Mouse (Mus musculus): ENCODE results near the gene Gm20604. TPM values are rescaled to one million over a fixed set of nuclear protein-coding genes. Genes with fewer than 3 reads are reported as not detected.

Gene Gm20604
- polyA plus RNA-seq, 1 experiment from 2014 or later = 47.9 TPM

- WGBS = 2% methylated on average over 4 of the region's 4 CpGs
Observed at GRCm38 (mm10) chr12:102703111-102703412, 55.4 kb downstream of the Gm20604 start.

GRCm38 (mm10) chr12:102702356-102703110 is 55.9 kb downstream of the Gm20604 start:
- Histone ChIP-seq H3K4me1 (peaks cover 59% of the 10 kb centered on the region), H3K4me2 (peak overlapping the region; percentile 75), H3K36me3 (replicated peaks) (no peaks in the 10 kb centered on the region), H3K27ac (peak overlapping the region; percentile 64), H3K27me3 (replicated peaks) (no peaks in the 10 kb centered on the region), H3K9me3 (no peaks in the 10 kb centered on the region), H3K9ac (peak overlapping the region; percentile 27; the same call in 1 of the 2 replicates), H3K4me3 (peak overlapping the region; percentile 79)
- ATAC-seq (replicated peaks) = no peak
- 3% methylated on average over 15 of the region's 15 CpGs for WGBS

More at GRCm38 (mm10) chr12:102703111-102703412, 55.4 kb downstream of the Gm20604 start:
- H3K27me3 ChIP-seq (replicated peaks) = no peaks in the 10 kb centered on the region
- no peaks in the 10 kb centered on the region for H3K36me3 ChIP-seq (replicated peaks)
- H3K9ac ChIP-seq = peak overlapping the region; percentile 27; the same call in 1 of the 2 replicates
- ATAC-seq (replicated peaks) = no peak
- peak overlapping the region; percentile 64 for H3K27ac ChIP-seq
- H3K4me3 ChIP-seq = peak overlapping the region; percentile 79
- H3K4me2 ChIP-seq = peak overlapping the region; percentile 75
- peaks cover 56% of the 10 kb centered on the region for H3K4me1 ChIP-seq
- H3K9me3 ChIP-seq = no peaks in the 10 kb centered on the region

- peak overlapping the region; percentile 75; the same call in 1 of the 2 replicates for H3K4me2 ChIP-seq
- no peak overlapping the region for H3K9ac ChIP-seq
- no peak overlapping the region for H3K4me3 ChIP-seq
- H3K9me3 ChIP-seq = no peaks in the 10 kb centered on the region
- H3K4me1 ChIP-seq = peaks cover 59% of the 10 kb centered on the region
- no peaks in the 10 kb centered on the region for H3K27me3 ChIP-seq (replicated peaks)
- ATAC-seq (replicated peaks) = no peak
- no peak overlapping the region for H3K27ac ChIP-seq
- no peaks in the 10 kb centered on the region for H3K36me3 ChIP-seq (replicated peaks)
- WGBS = 85% methylated on average over 5 of the region's 5 CpGs
Observed at GRCm38 (mm10) chr12:102701691-102702207, 56.7 kb downstream of the Gm20604 start.

- H3K27me3 ChIP-seq (replicated peaks) = no peaks in the 10 kb centered on the region
- 66% methylated on average over 12 of the region's 12 CpGs for WGBS
- peaks cover 50% of the 10 kb centered on the region for H3K4me1 ChIP-seq
- ATAC-seq (replicated peaks) = no peak
- H3K9ac ChIP-seq = no peak overlapping the region
- H3K27ac ChIP-seq = no peak overlapping the region
- no peak overlapping the region for H3K4me3 ChIP-seq
- no peaks in the 10 kb centered on the region for H3K36me3 ChIP-seq (replicated peaks)
- no peak overlapping the region for H3K4me2 ChIP-seq
- H3K9me3 ChIP-seq = no peaks in the 10 kb centered on the region
Observed at GRCm38 (mm10) chr12:102700453-102700852, 58.0 kb downstream of the Gm20604 start.

- no peaks in the 10 kb centered on the region for H3K36me3 ChIP-seq (replicated peaks)
- peaks cover 47% of the 10 kb centered on the region for H3K4me1 ChIP-seq
- no peak overlapping the region for H3K4me3 ChIP-seq
- H3K9me3 ChIP-seq = no peaks in the 10 kb centered on the region
- no peak overlapping the region for H3K9ac ChIP-seq
- WGBS = 27% methylated on average over 1 of the region's 1 CpGs
- no peak for ATAC-seq (replicated peaks)
- H3K4me2 ChIP-seq = no peak overlapping the region
- H3K27me3 ChIP-seq (replicated peaks) = no peaks in the 10 kb centered on the region
- no peak overlapping the region for H3K27ac ChIP-seq
Observed at GRCm38 (mm10) chr12:102699156-102699555, 59.3 kb downstream of the Gm20604 start.

GRCm38 (mm10) chr12:102698089-102698684 is 60.3 kb downstream of the Gm20604 start:
- 4% methylated on average over 1 of the region's 1 CpGs for WGBS
- H3K27ac ChIP-seq = no peak overlapping the region; the same call in 1 of the 2 replicates

GRCm38 (mm10) chr12:102697381-102697780 is 61.1 kb downstream of the Gm20604 start:
- no peak for ATAC-seq (replicated peaks)

More at GRCm38 (mm10) chr12:102698089-102698684, 60.3 kb downstream of the Gm20604 start:
- H3K4me3 ChIP-seq = no peak overlapping the region
- no peak overlapping the region for H3K4me2 ChIP-seq
- peaks cover 39% of the 10 kb centered on the region for H3K4me1 ChIP-seq
- no peaks in the 10 kb centered on the region for H3K9me3 ChIP-seq
- no peaks in the 10 kb centered on the region for H3K27me3 ChIP-seq (replicated peaks)
- H3K9ac ChIP-seq = no peak overlapping the region
- 0 out of 2 replicates have a peak, but pooled peaks have one; percentile 18 for ATAC-seq (replicated peaks)
- no peaks in the 10 kb centered on the region for H3K36me3 ChIP-seq (replicated peaks)

GRCm38 (mm10) chr12:102696635-102697354 is 61.7 kb downstream of the Gm20604 start:
- no peak overlapping the region for H3K27ac ChIP-seq

More at GRCm38 (mm10) chr12:102697381-102697780, 61.1 kb downstream of the Gm20604 start:
- H3K4me1 ChIP-seq = peaks cover 31% of the 10 kb centered on the region
- H3K4me2 ChIP-seq = no peak overlapping the region
- H3K27me3 ChIP-seq (replicated peaks) = no peaks in the 10 kb centered on the region
- H3K9ac ChIP-seq = no peak overlapping the region
- no peaks in the 10 kb centered on the region for H3K9me3 ChIP-seq
- H3K36me3 ChIP-seq (replicated peaks) = no peaks in the 10 kb centered on the region
- WGBS = 80% methylated on average over 7 of the region's 7 CpGs
- H3K27ac ChIP-seq = no peak overlapping the region
- H3K4me3 ChIP-seq = no peak overlapping the region

GRCm38 (mm10) chr12:102695369-102696239 is 62.9 kb downstream of the Gm20604 start:
- H3K27me3 ChIP-seq (replicated peaks) = no peaks in the 10 kb centered on the region
- H3K4me3 ChIP-seq = no peak overlapping the region
- H3K27ac ChIP-seq = no peak overlapping the region
- H3K4me1 ChIP-seq = peaks cover 22% of the 10 kb centered on the region
- no peaks in the 10 kb centered on the region for H3K9me3 ChIP-seq
- no peaks in the 10 kb centered on the region for H3K36me3 ChIP-seq (replicated peaks)
- no peak overlapping the region for H3K4me2 ChIP-seq
- WGBS = 58% methylated on average over 18 of the region's 18 CpGs
- ATAC-seq (replicated peaks) = no peak
- no peak overlapping the region for H3K9ac ChIP-seq

More at GRCm38 (mm10) chr12:102696635-102697354, 61.7 kb downstream of the Gm20604 start:
- H3K4me3 ChIP-seq = no peak overlapping the region
- H3K27me3 ChIP-seq (replicated peaks) = no peaks in the 10 kb centered on the region
- H3K9me3 ChIP-seq = no peaks in the 10 kb centered on the region
- H3K4me2 ChIP-seq = no peak overlapping the region
- H3K4me1 ChIP-seq = peaks cover 25% of the 10 kb centered on the region
- H3K9ac ChIP-seq = no peak overlapping the region
- ATAC-seq (replicated peaks) = no peak
- no peaks in the 10 kb centered on the region for H3K36me3 ChIP-seq (replicated peaks)
- WGBS = 91% methylated on average over 14 of the region's 14 CpGs

GRCm38 (mm10) chr12:102691761-102692160 is 66.7 kb downstream of the Gm20604 start:
- Histone ChIP-seq H3K4me2 (no peak overlapping the region), H3K27ac (no peak overlapping the region), H3K9ac (no peak overlapping the region), H3K27me3 (replicated peaks) (no peaks in the 10 kb centered on the region), H3K36me3 (replicated peaks) (no peaks in the 10 kb centered on the region), H3K4me1 (no peaks in the 10 kb centered on the region; the same call in 1 of the 2 replicates), H3K9me3 (no peaks in the 10 kb centered on the region), H3K4me3 (no peak overlapping the region)
- 84% methylated on average over 5 of the region's 7 CpGs for WGBS
- ATAC-seq (replicated peaks) = no peak

Data from midbrain, embryonic 15.5 days (tissue).